Mouse (Mus musculus): ENCODE data around the gene Smim6.

DNA sequence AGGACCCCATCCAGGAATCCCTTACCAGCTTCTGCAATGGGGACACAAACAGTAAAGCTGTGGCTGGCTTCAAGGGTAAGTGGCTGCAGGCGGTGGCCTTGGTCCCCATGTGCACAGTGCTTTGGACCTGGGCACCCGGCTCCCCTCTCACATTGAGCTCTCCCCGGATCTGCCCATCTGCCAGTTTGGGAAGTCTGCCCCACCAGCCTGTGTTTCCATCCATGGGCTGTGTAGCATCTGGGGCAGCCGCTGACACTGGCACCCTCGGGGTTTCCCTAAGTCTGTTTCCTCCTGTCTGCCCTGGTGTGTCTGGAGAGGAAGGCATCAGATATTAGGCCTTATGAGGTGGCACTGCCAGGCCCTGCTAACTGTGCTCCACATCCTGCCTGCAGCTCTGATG, 23.8 kb upstream of the Smim6 start:
- TF ChIP-seq MAFK (IDR thresholded peaks at IDR 0.05; ENCODE audit: insufficient read depth, low read depth, low read length) (no peak), ZNF384 (IDR thresholded peaks at IDR 0.05; ENCODE audit: low read depth, low read length) (no peak), CHD2 (IDR thresholded peaks at IDR 0.05; ENCODE audit: low read depth, low read length) (no peak), HCFC1 (IDR thresholded peaks at IDR 0.05; ENCODE audit: borderline replicate concordance, insufficient read depth, low read length) (no peak), ZC3H11A (IDR thresholded peaks at IDR 0.05; ENCODE audit: borderline replicate concordance, low read depth, low read length) (no peak)
